Mouse (Mus musculus) heart, postnatal 25 days (tissue): Measurements from ENCODE around the gene Cenph. TPM values are rescaled to one million over a fixed set of nuclear protein-coding genes. Genes with fewer than 3 reads are reported as not detected.
"Not testable (repeated sequence)": the region's sequence is repeated elsewhere in the genome, so short reads cannot be mapped to it uniquely, and the experiment has no call there.

Source experiments
- DNase-seq: peaks from one replicate; pipeline ENCODE4 v3.0.0; 2022; ENCODE audit warnings: low spot score
- intact Hi-C: fragments of 180-260 bp; cut with DNase I; formaldehyde crosslinking; loops from one replicate; pipeline ENCODE4 v1.15.1; 2025
- total RNA-seq, 2 experiments: library from RNA; stranded (reverse); gene quantifications; 2 replicates each; pipeline ENCODE4 v1.2.3; 2021

Cenph gene
- total RNA-seq, 2 experiments from 2014 or later, result 0.20 TPM; not detected in 1

- intact Hi-C loops, result no loop called here
- DNase-seq, result no peak
These were observed 24.3 kb downstream of the Cenph start for GRCm38 (mm10) chr13:100751402-100751801.

GRCm38 (mm10) chr13:100750799-100751198, 24.9 kb downstream of the Cenph start:
- intact Hi-C loops, result no loop called here
- DNase-seq, result no peak

- intact Hi-C loops, result loop anchor here (5.0 to 10.0 kb wide), 2 partner anchors 39 to 946 kb away; partner anchors contain the start of gene Ccnb1
- no peak for DNase-seq
These were observed 27.1 kb downstream of the Cenph start for GRCm38 (mm10) chr13:100748638-100749037.

- DNase-seq, result no peak
- intact Hi-C loops, result loop anchor here (5.0 to 10.0 kb wide), 2 partner anchors 41 to 949 kb away; partner anchors contain the start of gene Ccnb1
These were observed 29.6 kb downstream of the Cenph start for GRCm38 (mm10) chr13:100746090-100746489.

- intact Hi-C loops, result loop anchor here (10.0 kb wide), 1 partner anchor 951 kb away; no protein-coding TSS in a partner anchor
- peak; percentile 89 for DNase-seq
These were observed 31.5 kb downstream of the Cenph start, which contains the start of gene Mrps36 for GRCm38 (mm10) chr13:100744036-100744744. TSS of gene Mrps36 (minus strand) at chr13:100744659.

GRCm38 (mm10) chr13:100743346-100744035, 32.2 kb downstream of the Cenph start:
- DNase-seq, result no peak
- intact Hi-C loops, result loop anchor here (10.0 kb wide), 1 partner anchor 951 kb away; no protein-coding TSS in a partner anchor

GRCm38 (mm10) chr13:100742831-100743230, 32.9 kb downstream of the Cenph start:
- no peak for DNase-seq
- intact Hi-C loops, result loop anchor here (10.0 kb wide), 1 partner anchor 952 kb away; no protein-coding TSS in a partner anchor

GRCm38 (mm10) chr13:100732756-100733155, 42.9 kb downstream of the Cenph start:
- DNase-seq, result no peak
- intact Hi-C loops, result loop anchor here (5.0 kb wide), 2 partner anchors 55 to 100 kb away; partner anchors contain the start of genes Ccnb1 and Slc30a5

- intact Hi-C loops, result loop anchor here (5.0 kb wide), 2 partner anchors 56 to 101 kb away; partner anchors contain the start of genes Ccnb1 and Slc30a5
- not testable (repeated sequence) for DNase-seq
These were observed 44.1 kb downstream of the Cenph start for GRCm38 (mm10) chr13:100731462-100732046.

- intact Hi-C loops, result loop anchor here (5.0 kb wide), 2 partner anchors 56 to 101 kb away; partner anchors contain the start of genes Ccnb1 and Slc30a5
- peak; percentile 83 for DNase-seq
These were observed 44.9 kb downstream of the Cenph start, which contains the start of gene Cdk7 for GRCm38 (mm10) chr13:100730861-100731176. TSS of gene Cdk7 (minus strand) at chr13:100730939.

- intact Hi-C loops, result loop anchor here (5.0 kb wide), 2 partner anchors 57 to 102 kb away; partner anchors contain the start of genes Ccnb1 and Slc30a5
- DNase-seq, result no peak
These were observed 45.4 kb downstream of the Cenph start for GRCm38 (mm10) chr13:100730153-100730860.

- DNase-seq, intact Hi-C loops: not testable (repeated sequence)
These were observed 47.2 kb downstream of the Cenph start for GRCm38 (mm10) chr13:100728530-100728929.

GRCm38 (mm10) chr13:100728086-100728485, 47.6 kb downstream of the Cenph start:
- intact Hi-C loops, result no loop called here

GRCm38 (mm10) chr13:100725194-100725593, 50.5 kb downstream of the Cenph start:
- intact Hi-C loops, result no loop called here
- no peak for DNase-seq

More at GRCm38 (mm10) chr13:100728086-100728485, 47.6 kb downstream of the Cenph start:
- no peak for DNase-seq

- no peak for DNase-seq
- intact Hi-C loops, result no loop called here
These were observed 51.5 kb downstream of the Cenph start for GRCm38 (mm10) chr13:100724051-100724754.

GRCm38 (mm10) chr13:100721656-100722055, 54.0 kb downstream of the Cenph start:
- intact Hi-C loops, result no loop called here
- no peak for DNase-seq

- DNase-seq, result no peak
These were observed 60.2 kb downstream of the Cenph start for GRCm38 (mm10) chr13:100715467-100715866.

More at GRCm38 (mm10) chr13:100715467-100715866, 60.2 kb downstream of the Cenph start:
- intact Hi-C loops, result no loop called here
